Mouse (Mus musculus) midbrain, embryonic 16.5 days (tissue): ENCODE results near the gene Slc2a8. TPM values are rescaled to one million over a fixed set of nuclear protein-coding genes. Genes with fewer than 3 reads are reported as not detected.

Source experiments
- ATAC-seq: fragments of 200-750 bp; cut with Nextera tagmentation; 2 replicates; pipeline ENCODE4 v1.8.0; 2017; ENCODE audit warnings: moderate TSS enrichment
- H3K27ac ChIP-seq: fragments of 300-500 bp; sonication (generic); 2 replicates; pipeline ENCODE4 v1.5.1; 2014; ENCODE audit warnings: mild to moderate bottlenecking, low read length, mixed read lengths
- H3K27me3 ChIP-seq: fragments of 300-500 bp; sonication (generic); 2 replicates; pipeline ENCODE4 v1.6.1; 2014; ENCODE audit warnings: low read depth, low read length, mixed read lengths; ENCODE audit not compliant: control insufficient read depth, insufficient read depth
- H3K36me3 ChIP-seq: fragments of 300-500 bp; sonication (generic); 2 replicates; pipeline ENCODE4 v1.6.1; 2014; ENCODE audit warnings: mild to moderate bottlenecking, low read length, moderate library complexity, mixed read lengths; ENCODE audit not compliant: control insufficient read depth, insufficient read depth
- H3K4me1 ChIP-seq: fragments of 300-500 bp; sonication (generic); 2 replicates; pipeline ENCODE4 v1.6.1; 2014; ENCODE audit warnings: mild to moderate bottlenecking, low read length, mixed read lengths; ENCODE audit not compliant: control insufficient read depth, insufficient read depth
- H3K4me2 ChIP-seq: fragments of 300-500 bp; sonication (generic); 2 replicates; pipeline ENCODE4 v1.6.1; 2014; ENCODE audit warnings: mild to moderate bottlenecking, low read length, mixed read lengths
- H3K4me3 ChIP-seq: fragments of 300-500 bp; sonication (generic); 2 replicates; pipeline ENCODE4 v1.5.1; 2014; ENCODE audit warnings: low read depth, mild to moderate bottlenecking, low read length, moderate library complexity, mixed read lengths
- H3K9ac ChIP-seq: fragments of 300-500 bp; sonication (generic); 2 replicates; pipeline ENCODE4 v1.6.1; 2014; ENCODE audit warnings: low read depth, low read length, mixed read lengths
- H3K9me3 ChIP-seq: fragments of 300-500 bp; sonication (generic); replicated peaks from 2 replicates; pipeline ENCODE4 v1.6.1; 2014; ENCODE audit warnings: mild to moderate bottlenecking, low read length, mixed read lengths; ENCODE audit not compliant: control insufficient read depth, poor library complexity, severe bottlenecking
- WGBS: fragments of 180-500 bp; shearing (Covaris S2); extraction: QIAGEN DNeasy Blood & Tissue Kit; methylation state at CpG from one replicate; pipeline ENCODE4 v1.1.7; 2014; 5-methylcytosine and 5-hydroxymethylcytosine counted together
- polyA plus RNA-seq: library from polyadenylated mRNA; unstranded; fragments of >200 nt; fragmentation: Nextera tagmentation; extraction: Ambion mirVana; gene quantifications from 2 replicates; pipeline ENCODE4 v1.2.1, GENCODE M21; 2015

Gene Slc2a8
- polyA plus RNA-seq, 1 experiment from 2014 or later = 21.7 TPM

GRCm38 (mm10) chr2:32928947-32929829 is 52.7 kb downstream of the Slc2a8 start:
- peak; percentile 11; the same call in 1 of the 2 replicates for ATAC-seq
- Histone ChIP-seq H3K27me3 (no peaks in the 10 kb centered on the region), H3K36me3 (no peaks in the 10 kb centered on the region; the same call in none of the 2 replicates), H3K4me1 (no peaks in the 10 kb centered on the region), H3K9ac (no peak overlapping the region; the same call in 1 of the 2 replicates), H3K9me3 (no peaks in the 10 kb centered on the region), H3K27ac (no peak overlapping the region), H3K4me3 (no peak overlapping the region), H3K4me2 (no peak overlapping the region)
- WGBS = 87% methylated on average over 19 of the region's 19 CpGs

DNA sequence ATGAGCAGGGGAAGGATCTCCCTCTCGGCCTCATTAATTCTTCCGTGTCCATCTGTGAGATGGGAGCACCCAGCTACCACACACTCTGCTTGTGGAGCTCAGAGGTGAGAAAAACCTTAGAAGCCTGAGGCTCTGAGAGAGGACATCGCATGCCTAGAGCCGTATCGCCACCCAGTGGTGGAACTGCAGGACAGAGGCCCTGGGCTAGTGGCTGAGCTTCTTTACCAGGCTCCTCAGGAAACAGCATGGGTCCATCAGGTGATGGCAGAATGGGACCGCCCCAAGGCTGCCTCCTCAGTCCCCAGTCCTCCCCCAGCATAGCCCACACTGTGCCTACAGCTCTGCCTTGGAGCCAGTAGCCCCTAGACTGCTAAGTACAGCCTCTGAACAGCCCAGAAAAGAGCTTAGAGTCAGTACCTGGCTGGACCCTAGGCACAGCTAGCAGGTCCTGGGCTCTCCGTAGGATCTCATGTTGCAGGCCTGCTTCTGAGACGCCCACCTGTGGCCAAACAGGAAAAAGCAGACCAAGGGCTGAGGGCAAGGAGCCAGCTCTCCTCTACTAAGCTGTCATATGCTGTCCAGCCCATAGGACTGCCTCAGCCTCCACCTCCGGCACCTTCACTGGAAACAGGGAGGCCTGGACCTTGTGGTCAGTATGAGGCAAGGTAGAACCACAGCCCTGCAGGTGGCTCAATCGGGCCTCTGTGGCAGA is 53.5 kb downstream of the Slc2a8 start:
- H3K4me3 ChIP-seq = no peak overlapping the region
- peak; percentile 49 for ATAC-seq
- H3K4me2 ChIP-seq = no peak overlapping the region
- no peaks in the 10 kb centered on the region for H3K4me1 ChIP-seq
- H3K27me3 ChIP-seq = no peaks in the 10 kb centered on the region
- 0 out of 2 replicates have a peak overlapping the region, but pooled peaks have one; percentile 1 for H3K9ac ChIP-seq
- WGBS = 29% methylated on average over 10 of the region's 10 CpGs
- H3K27ac ChIP-seq = no peak overlapping the region
- H3K36me3 ChIP-seq = peaks cover 5% of the 10 kb centered on the region
- H3K9me3 ChIP-seq = no peaks in the 10 kb centered on the region

- Histone ChIP-seq H3K9me3 (no peaks in the 10 kb centered on the region), H3K27me3 (no peaks in the 10 kb centered on the region), H3K4me2 (no peak overlapping the region), H3K4me1 (no peaks in the 10 kb centered on the region), H3K27ac (no peak overlapping the region), H3K36me3 (peaks cover 10% of the 10 kb centered on the region), H3K9ac (no peak overlapping the region), H3K4me3 (no peak overlapping the region)
- 72% methylated on average over 15 of the region's 15 CpGs for WGBS
- ATAC-seq = no peak
Observed at GRCm38 (mm10) chr2:32927624-32928234, 54.2 kb downstream of the Slc2a8 start.

- H3K36me3 ChIP-seq = peaks cover 18% of the 10 kb centered on the region
- H3K4me3 ChIP-seq = no peak overlapping the region
- H3K4me1 ChIP-seq = no peaks in the 10 kb centered on the region
- no peak for ATAC-seq
- no peaks in the 10 kb centered on the region for H3K9me3 ChIP-seq
- H3K27me3 ChIP-seq = no peaks in the 10 kb centered on the region
- no peak overlapping the region for H3K4me2 ChIP-seq
- H3K9ac ChIP-seq = no peak overlapping the region
- no peak overlapping the region for H3K27ac ChIP-seq
- WGBS = 91% methylated on average over 12 of the region's 12 CpGs
Observed at GRCm38 (mm10) chr2:32926330-32927075, 55.4 kb downstream of the Slc2a8 start.

- Histone ChIP-seq H3K36me3 (peaks cover 31% of the 10 kb centered on the region), H3K4me2 (no peak overlapping the region), H3K27ac (no peak overlapping the region), H3K4me3 (no peak overlapping the region), H3K4me1 (no peaks in the 10 kb centered on the region), H3K9ac (no peak overlapping the region), H3K27me3 (no peaks in the 10 kb centered on the region), H3K9me3 (no peaks in the 10 kb centered on the region)
- 69% methylated on average over 10 of the region's 10 CpGs for WGBS
- no peak for ATAC-seq
Observed at GRCm38 (mm10) chr2:32924306-32924844, 57.5 kb downstream of the Slc2a8 start.

GRCm38 (mm10) chr2:32923551-32924250 is 58.2 kb downstream of the Slc2a8 start:
- peaks cover 37% of the 10 kb centered on the region for H3K36me3 ChIP-seq
- ATAC-seq = no peak
- no peak overlapping the region for H3K4me2 ChIP-seq
- no peak overlapping the region for H3K4me3 ChIP-seq
- WGBS = 93% methylated on average over 23 of the region's 24 CpGs
- no peak overlapping the region for H3K27ac ChIP-seq
- H3K9me3 ChIP-seq = no peaks in the 10 kb centered on the region
- H3K27me3 ChIP-seq = no peaks in the 10 kb centered on the region
- H3K9ac ChIP-seq = no peak overlapping the region
- no peaks in the 10 kb centered on the region for H3K4me1 ChIP-seq
